Comparison of ENCODE assay signal across 12 mouse cellular contexts in the genomic region with DNA sequence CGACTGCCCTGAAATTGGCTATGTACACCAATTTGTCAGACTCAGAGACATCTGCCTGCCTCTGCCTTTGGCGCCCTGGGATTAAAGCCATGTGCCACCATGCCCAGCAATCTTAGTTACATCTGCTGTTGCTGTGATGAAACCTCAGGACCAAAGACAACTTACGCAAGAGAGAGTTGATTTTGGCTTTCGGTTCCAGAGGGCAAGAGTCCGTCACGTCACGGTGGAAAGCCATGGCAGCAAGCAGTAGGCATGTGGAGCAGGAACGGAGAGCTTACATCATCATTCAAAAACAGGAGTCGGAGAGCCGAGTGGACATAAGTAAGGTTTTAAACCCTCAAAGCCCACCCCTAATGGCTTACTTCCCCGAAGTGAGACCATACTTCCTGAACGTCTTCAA. TPM values are rescaled to one million over a fixed set of nuclear protein-coding genes. Genes with fewer than 3 reads are reported as not detected.
DNase-seq lines count a peak whose midpoint lies in the region; ATAC-seq lines count a peak whose summit lies in the region.
"Had no signal": no experiment of that assay in that cellular context is flagged by ENCODE, and none has a peak within 500 bp of the region (broad histone marks: within the 10 kb centered on the region; RNA-seq: fewer than 3 reads in every experiment).

No protein-coding gene starts in this region.

- H3K9me3 ChIP-seq in liver, embryonic 15.5 days (replicated peaks), result no peaks in the 10 kb centered on the region
- H3K9me3 ChIP-seq in midbrain, embryonic 14.5 days (ENCODE audit: control insufficient read depth, low read length), result no peaks in the 10 kb centered on the region
- H3K9me3 ChIP-seq: limb, embryonic 13.5 days; midbrain, embryonic 15.5 days had no signal

- WGBS in liver, embryonic 15.5 days (ENCODE audit: insufficient replicate concordance), result 41% methylated on average over 12 of the region's 12 CpGs
- 92% methylated on average over 12 of the region's 12 CpGs for WGBS in midbrain, embryonic 14.5 days

- H3K4me2 ChIP-seq in liver, embryonic 15.5 days, result peak overlapping the region; percentile 32; the same call in 1 of the 2 replicates
- no peak overlapping the region for H3K4me2 ChIP-seq in midbrain, embryonic 14.5 days (ENCODE audit: low read length)
- H3K4me2 ChIP-seq: heart, embryonic 11.5 days; limb, embryonic 13.5 days; midbrain, embryonic 15.5 days had no signal

- H3K9ac ChIP-seq in liver, embryonic 15.5 days, result no peak overlapping the region
- H3K9ac ChIP-seq in midbrain, embryonic 14.5 days (replicated peaks; ENCODE audit: low read length), result no peak overlapping the region
- H3K9ac ChIP-seq: limb, embryonic 13.5 days; midbrain, embryonic 15.5 days had no signal

- no peaks in the 10 kb centered on the region for H3K36me3 ChIP-seq in liver, embryonic 15.5 days (replicated peaks)
- H3K36me3 ChIP-seq in midbrain, embryonic 14.5 days (ENCODE audit: control insufficient read depth, insufficient read depth, low read length), result no peaks in the 10 kb centered on the region
- H3K36me3 ChIP-seq: limb, embryonic 13.5 days; midbrain, embryonic 15.5 days had no signal

- peaks cover 56% of the 10 kb centered on the region for H3K4me1 ChIP-seq in liver, embryonic 15.5 days (replicated peaks)
- no peaks in the 10 kb centered on the region for H3K4me1 ChIP-seq in midbrain, embryonic 14.5 days (ENCODE audit: control insufficient read depth, insufficient read depth, low read length)
- H3K4me1 ChIP-seq: limb, embryonic 13.5 days; midbrain, embryonic 15.5 days had no signal

- intact Hi-C loops in heart, postnatal 36 days (cut with DNase I), result no loop called here

- no peaks in the 10 kb centered on the region for H3K27me3 ChIP-seq in liver, embryonic 15.5 days
- H3K27me3 ChIP-seq in midbrain, embryonic 14.5 days (ENCODE audit: control insufficient read depth, insufficient read depth, low read length), result no peaks in the 10 kb centered on the region
- H3K27me3 ChIP-seq: limb, embryonic 13.5 days; midbrain, embryonic 15.5 days had no signal

- DNase-seq in adrenal gland, postnatal 10 days, result peak; percentile 30
- DNase-seq in adrenal gland, adult 18-20 months (ENCODE audit: low spot score in 2 of 2), result no peak
- DNase-seq in kidney, adult 8-10 months, result peak; percentile 73 to 80
- no peak for DNase-seq in midbrain, embryonic 14.5 days
- DNase-seq in heart, postnatal 36 days, result no peak
- DNase-seq in cerebellum, postnatal 36 days, result no peak

- no peak overlapping the region; the same call in 1 of the 2 replicates for H3K4me3 ChIP-seq in liver, embryonic 15.5 days (replicated peaks)
- no peak overlapping the region for H3K4me3 ChIP-seq in midbrain, embryonic 14.5 days (replicated peaks; ENCODE audit: low read depth, low read length)
- H3K4me3 ChIP-seq: limb, embryonic 13.5 days; midbrain, embryonic 15.5 days had no signal

- H3K27ac ChIP-seq in liver, embryonic 15.5 days (replicated peaks), result peak overlapping the region; percentile 74
- no peak overlapping the region for H3K27ac ChIP-seq in midbrain, embryonic 14.5 days (replicated peaks; ENCODE audit: low read depth, low read length)
- H3K27ac ChIP-seq: limb, embryonic 13.5 days; midbrain, embryonic 15.5 days had no signal

- ATAC-seq in CD4-positive, CD25-positive, alpha-beta regulatory T cell, adult 4 months, result peak; percentile 31
- ATAC-seq in liver, embryonic 15.5 days (ENCODE audit: insufficient read depth), result peak; percentile 40; the same call in 1 of the 2 replicates
- no peak for ATAC-seq in midbrain, embryonic 14.5 days (ENCODE audit: low FRiP score, low TSS enrichment)
- ATAC-seq: forebrain, embryonic 16.5 days; midbrain, embryonic 15.5 days had no signal

RNA-seq across cellular contexts. Expression of gene Ppp2r5a, which starts 42.3 kb away (rescaled TPM):
- total RNA-seq in adrenal gland, postnatal 10 days (2021), result 100 to 1,000 TPM; 225 TPM
- 100 to 1,000 TPM; 196 to 437 TPM for total RNA-seq in adrenal gland, adult 18-20 months (2021)
- 10 to 100 TPM; 44.5 to 70.5 TPM for polyA plus RNA-seq in CD4-positive, CD25-positive, alpha-beta regulatory T cell, adult 4 months (2017; shearing (Covaris generic))
- 18.4 and 23.3 TPM in 2 replicates for polyA plus RNA-seq in liver, embryonic 15.5 days (2015; fragmentation: Nextera tagmentation; extraction: Ambion mirVana)
- polyA plus RNA-seq in midbrain, embryonic 14.5 days (2014; fragmentation: Nextera tagmentation; extraction: Ambion mirVana), result 8.5 TPM in 2 replicates
- total RNA-seq in heart, postnatal 36 days (2021), result 100 to 1,000 TPM in 1 of 2 experiments, 10 to 100 TPM in 1; 97.7 to 101 TPM

Comparison
In these comparisons a context has a peak if more than half of its experiments do, and no peak if none do; other contexts are left out.
1. DNase-seq: peak in adrenal gland, postnatal 10 days (single experiment) and kidney, adult 8-10 months (2 of 2); none in adrenal gland, adult 18-20 months (0 of 2), midbrain, embryonic 14.5 days (single experiment), heart, postnatal 36 days (0 of 2) and cerebellum, postnatal 36 days (0 of 2).